Mouse (Mus musculus) mature B cell (primary cell): ENCODE results near the gene Igf1r.

Experiments used
- in situ Hi-C: fragments of 300-500 bp; cut with MboI; formaldehyde crosslinking; loops from 2 replicates; pipeline ENCODE4 v1.14.3; 2019

The Igf1r gene

DNA sequence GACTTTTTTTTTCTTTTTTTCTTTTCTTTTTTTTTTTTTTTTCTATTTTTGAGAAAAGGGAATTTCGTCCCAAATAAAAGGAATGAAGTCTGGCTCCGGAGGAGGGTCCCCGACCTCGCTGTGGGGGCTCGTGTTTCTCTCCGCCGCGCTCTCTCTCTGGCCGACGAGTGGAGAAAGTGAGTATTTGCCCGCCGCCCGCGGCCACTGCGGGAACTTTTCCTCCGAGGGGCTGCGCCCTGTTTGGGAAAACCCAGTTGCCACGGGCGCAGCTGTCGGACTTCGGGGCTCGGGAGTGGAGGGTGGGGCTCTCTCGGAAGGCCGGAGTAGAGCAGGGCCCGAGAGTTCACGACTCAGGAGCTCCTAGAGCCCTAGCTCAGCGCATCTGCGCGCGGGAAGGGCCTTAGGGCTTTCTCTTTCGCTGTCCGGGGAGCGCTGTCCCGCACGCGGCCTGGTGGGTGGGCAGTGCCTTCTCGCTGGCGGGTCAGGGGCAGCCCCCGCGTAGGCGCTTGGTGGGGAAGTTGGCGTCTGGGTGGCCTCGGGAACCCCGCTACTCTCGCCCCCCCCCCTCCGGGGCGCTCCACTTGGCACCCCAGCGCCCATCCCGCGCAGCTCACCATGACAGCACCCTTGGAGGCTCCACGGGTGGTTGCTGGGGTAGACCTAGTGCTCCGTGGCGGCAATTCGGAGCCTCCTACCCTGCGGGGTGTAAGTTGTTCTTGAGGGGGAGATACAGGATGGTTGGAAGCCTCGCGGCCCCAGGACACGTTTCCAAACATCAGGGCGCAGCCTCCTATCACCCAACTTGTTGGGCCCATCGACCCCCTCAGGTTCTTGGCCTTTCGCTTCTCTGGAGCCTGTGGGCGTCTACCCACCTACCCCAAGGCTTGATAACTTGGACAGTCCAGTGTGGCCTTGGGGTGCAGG lies at the start of gene Igf1r:
Gene Igf1r, plus strand, starts transcription at position 51 of the 924 bp plus-strand sequence.
- in situ Hi-C loops = loop anchor here (25.0 kb wide), 1 partner anchor 166 kb away; no protein-coding TSS in a partner anchor

DNA sequence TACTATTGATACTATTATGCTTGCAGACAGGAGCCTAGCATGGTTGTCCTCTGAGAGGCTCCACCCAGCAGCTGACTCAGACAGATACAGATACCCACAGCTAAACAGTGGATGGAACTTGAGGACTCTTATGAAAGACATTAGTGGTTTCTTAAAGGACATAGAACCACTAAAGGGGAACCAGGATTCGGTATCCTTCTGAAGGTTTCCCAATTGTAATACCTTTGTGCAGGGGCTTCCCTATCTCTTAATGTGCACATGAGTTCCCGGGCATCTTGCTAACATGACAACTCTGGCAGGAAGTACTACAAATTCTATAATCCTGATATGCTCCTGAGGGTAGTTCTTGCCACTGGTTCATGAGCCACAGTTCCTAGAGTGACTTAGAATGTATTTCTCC lies 46.3 kb upstream of the Igf1r start:
- in situ Hi-C loops = no loop called here

DNA sequence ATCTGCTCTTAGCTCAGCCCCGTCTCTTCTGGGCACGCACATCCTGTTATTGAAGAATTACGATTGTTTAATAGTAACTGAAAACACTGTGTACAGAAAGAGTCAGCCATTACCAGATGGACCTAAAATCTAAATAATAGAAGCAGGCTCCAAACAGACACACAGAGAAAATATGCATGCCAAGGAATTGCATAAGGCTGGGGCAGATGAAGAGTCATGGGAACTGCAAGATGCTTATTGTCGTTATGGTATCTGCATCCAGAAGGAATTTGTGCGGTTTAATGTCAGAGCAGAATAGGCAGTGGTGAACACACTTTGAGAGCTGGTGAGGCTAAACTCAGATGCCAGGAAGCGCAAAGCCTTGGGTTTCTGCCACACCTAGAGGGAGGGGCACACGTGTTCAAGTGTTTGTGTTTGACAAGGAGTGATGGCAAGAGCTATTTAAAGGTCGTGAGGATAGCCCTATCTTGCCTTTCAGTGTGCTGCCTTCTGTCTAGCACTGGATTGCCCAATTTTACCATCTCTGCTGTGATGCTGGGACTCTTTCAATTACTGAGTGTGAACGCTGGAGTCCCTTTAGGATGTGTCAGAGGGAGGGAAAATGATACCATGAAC lies 44.7 kb upstream of the Igf1r start:
- in situ Hi-C loops = no loop called here

DNA sequence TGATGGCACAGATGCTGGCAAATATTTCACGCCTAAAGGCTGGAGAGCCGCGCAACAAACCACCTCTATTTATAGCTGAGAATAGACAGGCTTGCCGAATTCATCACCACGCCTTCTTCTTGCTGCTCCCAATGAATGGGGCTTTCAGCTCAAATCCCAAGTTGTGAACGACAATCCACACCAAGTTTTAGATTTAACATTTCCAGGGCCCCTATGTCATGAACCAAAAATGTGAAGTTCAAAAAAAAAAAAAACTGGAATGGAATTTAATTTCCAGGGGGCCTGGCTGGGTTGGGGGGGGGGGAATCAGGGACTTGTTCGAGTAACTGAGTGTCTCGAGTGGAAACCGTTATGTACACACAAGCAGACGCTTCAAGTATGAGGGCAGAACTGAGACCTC lies 42.1 kb upstream of the Igf1r start:
- in situ Hi-C loops = no loop called here

DNA sequence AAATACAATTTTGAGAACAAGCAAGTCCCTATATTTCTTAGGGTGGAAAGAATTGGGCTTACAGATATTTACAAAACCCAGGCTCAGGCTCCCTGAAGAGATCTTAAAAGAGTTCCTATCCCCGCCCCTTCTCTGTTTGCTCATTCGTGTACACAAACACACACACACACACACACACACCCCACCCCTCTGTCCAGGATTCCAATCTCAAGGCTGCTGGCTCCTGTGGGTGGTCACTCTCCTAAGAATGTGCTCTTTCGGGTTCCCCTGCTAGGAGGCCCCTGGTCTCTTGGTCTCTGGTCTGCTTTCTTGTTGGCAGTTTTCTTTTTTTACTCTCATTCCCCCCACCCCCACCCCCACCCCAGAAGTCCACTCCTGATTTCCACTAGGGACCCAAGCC lies 41.7 kb upstream of the Igf1r start:
- in situ Hi-C loops = no loop called here

DNA sequence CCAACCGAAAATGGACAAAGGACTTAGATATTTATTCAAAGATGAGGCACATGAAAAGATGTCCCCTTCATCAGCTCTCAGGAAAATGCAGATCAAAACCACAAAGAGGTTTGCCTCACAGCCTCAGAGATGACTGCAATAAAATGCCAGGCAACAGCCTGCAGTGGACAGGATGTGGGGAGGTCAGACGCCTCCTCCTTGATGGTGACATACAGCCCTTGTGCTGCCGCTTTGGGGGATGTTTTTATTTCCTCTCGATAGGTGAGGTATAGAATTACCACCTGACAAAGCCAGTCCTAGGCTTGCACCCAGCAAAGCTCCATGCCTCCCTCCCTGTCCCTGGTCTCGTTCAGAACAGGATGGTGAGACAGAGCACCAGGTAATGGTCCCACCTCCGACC lies 40.8 kb upstream of the Igf1r start:
- in situ Hi-C loops = no loop called here

DNA sequence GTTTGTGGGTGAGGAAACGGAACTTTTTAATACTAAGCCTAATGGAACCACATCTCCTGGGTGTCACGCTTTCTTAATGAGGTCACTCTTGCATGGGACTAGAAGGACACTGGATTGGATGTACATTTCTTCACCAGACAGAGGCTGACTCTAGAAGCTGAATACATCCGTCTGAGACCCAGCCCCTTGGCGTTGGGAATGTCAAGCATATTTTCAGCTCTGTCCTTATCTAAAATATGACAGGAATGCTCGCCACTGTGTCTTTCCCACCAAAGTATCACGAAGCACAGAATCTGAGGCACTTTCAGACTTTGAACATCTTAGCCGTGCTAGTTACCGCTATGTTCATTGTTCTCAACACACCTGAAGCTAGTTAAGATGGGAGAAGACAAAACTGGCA lies 35.7 kb upstream of the Igf1r start:
- in situ Hi-C loops = no loop called here

DNA sequence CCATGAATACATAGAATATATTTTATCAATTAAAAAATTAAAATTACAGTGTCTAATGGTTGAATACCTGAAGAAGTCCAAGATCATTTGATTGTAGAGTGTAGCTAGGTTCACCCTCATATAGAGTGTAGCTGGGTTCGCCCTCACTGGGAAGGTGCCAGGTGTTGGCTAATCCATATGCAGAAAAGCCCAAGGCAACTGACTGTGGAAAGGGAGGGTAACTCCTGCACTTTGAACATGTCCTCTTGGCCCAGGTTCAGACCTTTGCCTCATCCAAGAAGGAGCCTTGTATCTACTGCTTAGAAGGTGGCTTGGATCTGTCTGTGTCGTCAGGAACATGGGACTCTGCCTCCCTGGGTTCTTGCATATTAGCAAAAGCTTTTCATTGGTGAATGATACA lies 34.9 kb upstream of the Igf1r start:
- in situ Hi-C loops = no loop called here

DNA sequence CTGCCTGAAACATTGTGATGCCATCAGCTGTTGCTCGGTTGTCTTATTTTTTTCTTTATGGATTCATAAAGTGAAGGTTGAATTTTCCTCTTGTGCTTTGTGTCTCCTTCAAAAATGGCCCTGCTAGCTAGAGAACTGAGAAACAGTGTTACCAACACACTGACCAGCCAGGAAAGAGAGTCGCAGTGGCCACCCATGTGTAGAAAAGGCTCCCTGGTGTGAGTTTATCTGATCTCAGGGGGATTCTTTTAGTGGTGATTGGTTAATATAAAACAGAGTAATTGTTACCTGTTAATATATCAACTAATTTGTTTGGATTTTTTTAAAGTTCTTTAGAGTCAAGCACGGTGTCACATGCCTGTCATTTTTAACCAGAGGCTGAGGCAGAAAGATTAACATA lies 33.2 kb upstream of the Igf1r start:
- in situ Hi-C loops = no loop called here

DNA sequence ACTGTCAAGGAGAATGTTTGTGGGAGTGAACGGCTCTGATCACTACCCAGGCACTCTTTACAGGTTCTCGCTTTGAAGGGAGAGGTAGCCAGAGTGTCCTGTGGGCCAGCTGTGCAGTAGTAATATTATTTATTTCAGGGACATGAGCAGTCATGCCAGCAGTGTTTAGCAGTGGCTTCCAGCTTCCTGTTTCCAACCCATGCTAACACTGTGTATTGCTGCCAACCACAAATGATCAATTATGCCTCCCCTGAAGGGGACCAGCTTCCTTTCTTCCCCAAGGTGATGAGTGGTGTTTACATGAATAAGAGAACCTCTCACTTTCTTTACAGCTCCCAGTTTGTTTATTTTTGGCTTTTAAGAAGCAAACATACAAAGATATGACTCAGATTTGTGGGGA lies 28.4 kb upstream of the Igf1r start:
- in situ Hi-C loops = no loop called here

DNA sequence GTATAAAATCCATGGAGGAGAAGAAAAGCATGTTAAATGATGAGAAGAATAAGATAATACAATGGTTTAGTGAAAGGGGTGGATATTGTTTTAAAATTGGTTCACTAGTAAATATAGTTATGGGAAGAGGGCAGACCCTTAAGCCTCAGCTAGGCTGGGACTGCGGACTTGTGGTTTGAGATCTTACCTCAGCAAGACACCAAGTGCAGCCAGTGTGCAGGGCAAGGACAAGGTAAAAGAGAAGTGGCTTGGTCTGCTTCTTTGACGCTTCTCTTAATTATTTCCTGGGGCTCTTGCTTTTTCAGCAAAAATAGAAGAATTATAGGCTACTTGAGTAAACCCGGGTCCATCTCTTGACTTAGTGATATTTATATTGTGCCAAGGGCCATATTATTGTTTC lies 22.5 kb upstream of the Igf1r start:
- in situ Hi-C loops = no loop called here

DNA sequence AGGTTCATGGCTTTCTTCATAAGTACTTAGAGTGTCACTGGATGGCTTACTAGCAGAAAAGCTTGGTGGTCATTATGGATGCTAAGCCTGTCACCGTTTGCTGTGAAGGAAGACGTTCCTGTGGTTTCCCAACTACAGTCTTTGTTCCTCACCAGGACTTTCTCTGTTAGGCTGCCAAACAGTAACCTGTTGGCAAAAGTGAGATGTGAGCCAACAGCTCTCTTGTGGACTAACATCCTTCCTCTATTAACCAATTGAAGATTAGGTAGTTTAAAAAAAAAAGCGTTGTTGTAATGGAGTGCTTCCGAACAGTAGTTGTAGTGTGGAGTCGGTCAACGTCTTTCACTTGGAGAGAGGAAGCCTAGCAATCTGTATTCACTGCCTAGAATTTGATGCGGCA lies 15.8 kb upstream of the Igf1r start:
- in situ Hi-C loops = no loop called here

DNA sequence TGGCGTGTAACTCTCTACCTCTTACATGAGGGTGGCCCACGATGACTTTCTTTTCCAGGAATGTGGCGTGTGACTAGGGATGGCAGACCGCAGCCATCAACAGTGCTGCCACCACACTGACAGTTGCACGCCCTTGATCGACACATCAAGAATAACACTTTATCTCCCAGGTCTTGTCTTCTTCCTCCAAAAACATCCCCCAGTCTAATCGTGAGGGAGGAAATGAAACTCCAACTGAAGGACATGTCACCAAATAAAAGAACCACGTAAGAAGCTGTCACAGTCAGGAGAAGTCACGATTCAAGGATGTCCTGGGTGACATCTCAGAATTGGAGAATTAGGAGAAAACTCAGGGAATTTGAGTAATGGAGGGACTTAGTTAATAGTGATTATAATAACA lies 8.8 kb upstream of the Igf1r start:
- in situ Hi-C loops = no loop called here

DNA sequence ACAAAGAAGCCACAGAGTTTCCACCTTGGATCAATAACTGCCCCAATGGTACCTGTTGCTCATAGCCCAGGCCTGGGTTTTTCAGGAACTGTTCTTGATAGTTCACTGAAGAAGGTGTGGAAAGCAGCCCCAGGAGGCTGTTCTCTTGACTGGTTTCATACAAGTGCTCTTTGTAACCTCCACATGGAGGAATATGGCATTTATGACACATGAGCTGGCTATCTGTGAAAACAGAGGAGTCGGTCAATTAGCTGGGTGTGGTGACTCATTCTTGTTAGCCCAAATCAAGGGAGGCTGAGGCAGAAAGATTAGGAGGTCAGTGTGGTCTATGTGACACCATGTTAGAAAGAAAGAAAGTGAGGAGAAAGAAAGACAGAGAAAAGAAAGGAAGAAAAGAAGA lies 5.7 kb upstream of the Igf1r start:
- in situ Hi-C loops = no loop called here

DNA sequence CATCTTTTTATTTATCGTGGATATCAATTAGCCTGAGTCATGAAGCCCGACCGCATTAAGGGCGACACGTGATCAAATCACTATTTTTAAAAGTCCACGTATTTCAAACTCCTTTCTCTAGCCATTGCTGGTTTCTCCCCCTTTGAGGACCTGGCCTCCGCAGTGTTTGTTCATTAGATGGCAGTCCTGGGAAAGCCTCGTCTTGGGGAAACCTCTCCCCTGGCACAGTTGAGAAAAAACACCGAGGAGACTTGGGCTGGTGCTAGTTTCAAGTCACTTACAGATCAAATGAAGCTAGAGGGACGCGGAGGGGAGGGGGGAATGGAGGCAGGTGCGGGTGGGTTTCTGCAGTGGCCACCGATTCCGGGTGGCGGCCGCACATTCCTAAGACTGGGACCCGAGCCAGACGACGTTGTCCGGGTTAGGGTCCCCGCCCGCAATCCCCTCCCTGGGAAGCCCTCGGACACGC lies 2.2 kb upstream of the Igf1r start:
- in situ Hi-C loops = loop anchor here (25.0 kb wide), 1 partner anchor 163 kb away; no protein-coding TSS in a partner anchor

DNA sequence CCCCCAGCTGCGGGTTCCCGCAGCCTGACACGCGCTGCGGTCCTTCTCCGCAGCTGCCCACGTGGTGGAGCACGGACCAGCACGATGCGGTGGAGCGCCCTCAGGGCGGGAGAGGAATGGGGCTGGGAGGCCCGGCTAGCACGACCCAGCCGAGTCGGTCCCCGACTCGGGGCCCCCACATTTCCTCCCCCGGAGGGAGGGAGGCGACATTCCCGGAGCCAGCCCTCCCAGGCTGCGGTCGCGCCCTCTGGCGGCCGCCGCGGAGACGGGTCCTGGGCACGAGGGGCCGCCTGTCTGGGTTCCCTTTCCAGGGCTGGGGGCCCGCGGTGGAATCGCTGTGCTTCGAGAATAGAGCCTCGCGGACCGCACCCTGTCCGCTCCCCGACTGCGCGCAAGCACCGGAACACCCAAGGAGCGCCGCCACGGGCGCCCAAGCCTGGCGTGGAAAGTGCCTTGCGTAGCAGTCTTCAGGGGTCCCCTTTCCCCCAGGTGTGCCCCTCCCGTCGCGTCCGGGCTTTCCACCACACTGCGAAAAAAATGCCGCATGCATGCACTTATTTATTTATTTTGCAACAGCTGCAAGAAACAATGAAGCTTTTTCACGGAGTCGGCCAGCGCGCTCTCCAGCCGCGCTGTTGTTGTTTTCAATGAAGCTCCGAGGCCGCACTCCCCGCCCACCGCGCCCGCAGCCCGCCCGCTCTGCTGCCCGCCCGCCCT lies 1.7 kb upstream of the Igf1r start:
- in situ Hi-C loops = loop anchor here (25.0 kb wide), 1 partner anchor 164 kb away; no protein-coding TSS in a partner anchor

DNA sequence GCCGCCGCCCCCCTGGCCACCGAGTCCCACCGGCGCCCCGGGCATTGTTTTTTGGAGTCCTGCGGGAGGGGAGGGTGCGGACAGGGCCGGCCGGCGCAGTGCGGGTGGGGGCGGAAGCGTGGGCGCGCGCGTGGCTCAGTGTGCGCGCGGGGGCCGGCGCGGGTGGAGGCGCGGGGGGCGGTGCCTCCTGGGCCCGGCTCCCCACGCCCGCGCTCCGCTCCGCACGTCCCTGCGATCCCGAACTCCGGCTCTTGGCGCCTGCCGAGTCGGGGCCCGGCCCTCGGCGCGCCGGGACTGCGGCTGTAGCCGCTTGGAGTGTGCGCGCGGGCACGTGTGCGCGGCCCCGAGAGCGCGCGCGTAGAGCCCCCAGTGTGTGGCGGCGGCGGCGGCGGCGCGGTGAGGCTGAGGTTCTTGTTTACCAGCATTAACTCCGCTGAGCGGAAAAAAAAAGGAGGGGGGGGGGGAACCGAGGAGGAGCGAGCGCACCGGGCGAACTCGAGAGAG lies 1.0 kb upstream of the Igf1r start:
- in situ Hi-C loops = loop anchor here (25.0 kb wide), 1 partner anchor 164 kb away; no protein-coding TSS in a partner anchor

DNA sequence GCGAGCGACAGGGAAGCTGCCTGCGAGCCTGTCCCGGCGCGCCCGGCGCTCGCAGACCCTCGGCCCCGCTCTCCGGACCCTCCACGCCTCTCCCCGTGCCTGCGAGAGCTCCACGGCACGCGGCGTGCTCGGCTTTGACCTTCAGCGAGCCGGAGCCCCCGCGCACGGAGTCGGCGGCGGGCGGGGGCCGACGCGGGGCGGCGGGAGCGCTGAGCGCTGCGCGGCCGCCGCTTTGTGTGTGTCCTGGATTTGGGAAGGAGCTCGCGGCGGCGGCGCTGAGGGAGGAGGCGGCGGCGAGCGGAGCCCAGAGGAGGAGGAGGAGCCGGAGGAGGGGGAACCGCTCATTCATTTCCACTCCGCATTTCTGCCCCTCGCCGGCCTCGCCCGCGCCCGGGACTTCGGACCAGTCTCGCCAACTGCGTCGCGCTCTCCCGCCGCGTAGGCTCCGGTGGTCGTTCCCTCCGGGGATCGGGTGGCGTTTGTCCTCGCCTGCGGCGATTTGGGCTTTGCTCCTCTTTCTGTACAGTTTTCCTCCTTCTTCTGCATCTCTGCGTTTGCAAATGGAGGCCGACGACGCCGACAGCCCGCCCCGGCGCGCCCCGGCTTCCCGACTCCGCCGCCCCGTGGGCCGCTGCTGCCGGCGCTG lies 468 bp upstream of the Igf1r start:
- in situ Hi-C loops = loop anchor here (25.0 kb wide), 1 partner anchor 165 kb away; no protein-coding TSS in a partner anchor

DNA sequence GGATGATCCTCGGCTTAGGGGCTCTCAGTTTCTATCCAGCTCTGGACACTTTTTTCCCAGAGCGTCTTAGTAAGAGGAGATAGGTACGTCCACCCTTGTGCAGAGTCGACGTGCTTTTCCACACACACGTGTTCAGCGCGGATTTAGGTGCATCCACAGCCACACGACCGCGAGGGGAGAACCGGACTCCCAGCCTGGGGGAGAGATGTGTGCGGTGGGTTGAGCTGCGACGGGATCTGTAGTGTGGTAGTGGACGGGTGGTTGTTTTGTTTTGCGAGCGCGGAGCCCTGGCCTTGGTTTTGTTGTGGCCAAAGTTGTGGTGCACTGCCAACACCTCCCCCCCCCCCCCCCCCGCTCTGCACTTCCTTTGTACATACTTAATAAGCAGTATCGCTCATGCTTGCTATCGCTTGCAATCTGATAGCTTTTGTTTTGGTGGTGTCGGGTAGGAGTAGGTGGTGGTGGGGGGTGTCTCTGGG lies 1.2 kb downstream of the Igf1r start:
- in situ Hi-C loops = loop anchor here (25.0 kb wide), 1 partner anchor 167 kb away; no protein-coding TSS in a partner anchor

DNA sequence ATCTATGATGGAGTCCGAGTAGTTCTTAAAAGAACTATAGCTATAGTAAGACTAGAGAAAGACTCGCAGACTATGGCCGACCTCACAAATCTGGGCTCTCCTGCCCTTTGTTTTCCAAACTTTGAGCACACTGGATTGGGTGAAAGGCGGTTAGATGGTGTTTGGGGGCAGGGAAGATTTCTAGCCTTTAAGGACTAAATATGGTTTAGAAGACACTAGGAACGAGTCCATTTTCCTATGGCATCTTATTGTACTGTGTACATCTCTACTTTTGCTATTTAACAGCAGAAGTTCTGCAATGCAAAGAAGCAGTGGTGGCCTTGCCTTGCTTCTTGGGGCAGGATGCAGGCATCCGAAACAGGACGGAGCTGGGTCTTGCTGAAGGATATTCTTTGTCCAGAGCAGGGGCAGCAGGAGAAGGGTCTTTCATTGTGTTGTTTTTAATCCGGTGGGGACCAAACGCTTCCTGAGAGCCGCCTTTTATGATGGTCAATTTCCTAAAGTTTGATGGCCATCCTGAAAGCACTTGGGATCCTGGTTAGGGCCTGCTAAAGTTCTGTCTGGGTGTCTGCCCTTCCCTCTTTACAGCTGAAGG lies 2.1 kb downstream of the Igf1r start:
- in situ Hi-C loops = loop anchor here (25.0 kb wide), 1 partner anchor 167 kb away; no protein-coding TSS in a partner anchor

DNA sequence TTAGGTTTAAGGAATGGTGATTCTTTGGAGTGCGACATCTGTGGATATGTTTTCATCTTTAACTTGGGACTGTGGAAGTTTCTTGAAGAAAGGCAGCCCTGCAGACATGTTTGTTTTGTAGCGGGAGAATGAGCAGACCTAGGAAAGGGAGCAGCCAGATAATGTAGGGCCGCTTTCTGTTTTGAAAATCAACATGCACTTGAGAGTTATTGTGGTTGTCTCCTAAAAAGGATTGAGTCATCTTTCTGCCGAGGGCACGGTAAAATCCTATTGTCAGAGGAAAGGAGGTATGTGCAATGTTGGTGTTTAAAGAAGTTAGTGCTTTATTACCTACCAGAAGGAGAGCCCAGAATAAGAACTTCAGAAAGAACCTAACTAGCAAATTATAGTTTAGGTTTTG lies 2.6 kb downstream of the Igf1r start:
- in situ Hi-C loops = loop anchor here (25.0 kb wide), 1 partner anchor 168 kb away; no protein-coding TSS in a partner anchor
